Mouse (Mus musculus): ENCODE measurements around the gene Ncoa5.

GRCm38 (mm10) chr2:165054888-165055852 is 20.5 kb upstream of the Ncoa5 start, which contains the start of gene Cd40:
- no peak for TF ChIP-seq CTCF (IDR thresholded peaks at IDR 0.05; ENCODE audit: extremely low read depth, insufficient read depth, low read length)
- no peak for TF ChIP-seq POLR2A (IDR thresholded peaks at IDR 0.05; ENCODE audit: extremely low read depth, insufficient read depth, low read length)

Data from cortical plate, adult 2 months (tissue).